Mouse (Mus musculus) limb, embryonic 13.5 days (tissue): ENCODE data around the gene Atxn7l3. TPM values are rescaled to one million over a fixed set of nuclear protein-coding genes. Genes with fewer than 3 reads are reported as not detected.
A peak's percentile ranks its signal among the peaks of the same experiment; 100 is the strongest.
"Not testable (repeated sequence)": the region's sequence is repeated elsewhere in the genome, so short reads cannot be mapped to it uniquely, and the experiment has no call there.

Experiments
- ATAC-seq: fragments of 200-750 bp; cut with Nextera tagmentation; 2 replicates; pipeline ENCODE4 v1.8.0; 2017; ENCODE audit warnings: low read depth, moderate number of reproducible peaks, moderate TSS enrichment; ENCODE audit not compliant: low FRiP score
- H3K27ac ChIP-seq: fragments of 300-500 bp; sonication (generic); 2 replicates; pipeline ENCODE4 v1.5.1; 2015; ENCODE audit warnings: inconsistent platforms, mild to moderate bottlenecking, moderate library complexity
- H3K27me3 ChIP-seq: fragments of 300-500 bp; sonication (generic); 2 replicates; pipeline ENCODE4 v1.6.1; 2015; ENCODE audit warnings: mild to moderate bottlenecking, inconsistent platforms
- H3K36me3 ChIP-seq: fragments of 300-500 bp; sonication (generic); 2 replicates; pipeline ENCODE4 v1.6.1; 2015; ENCODE audit warnings: inconsistent platforms, mild to moderate bottlenecking, moderate library complexity
- H3K4me1 ChIP-seq: fragments of 300-500 bp; sonication (generic); 2 replicates; pipeline ENCODE4 v1.6.1; 2015; ENCODE audit warnings: inconsistent platforms
- H3K4me2 ChIP-seq: fragments of 300-500 bp; sonication (generic); replicated peaks from 2 replicates; pipeline ENCODE4 v1.6.1; 2015; ENCODE audit warnings: inconsistent platforms, mild to moderate bottlenecking, moderate library complexity
- H3K4me3 ChIP-seq: fragments of 300-500 bp; sonication (generic); 2 replicates; pipeline ENCODE4 v1.5.1; 2015; ENCODE audit warnings: moderate library complexity, mild to moderate bottlenecking, inconsistent platforms
- H3K9ac ChIP-seq: fragments of 300-500 bp; sonication (generic); 2 replicates; pipeline ENCODE4 v1.6.1; 2015; ENCODE audit warnings: mild to moderate bottlenecking, inconsistent platforms
- H3K9me3 ChIP-seq: fragments of 300-500 bp; sonication (generic); 2 replicates; pipeline ENCODE4 v1.6.1; 2016; ENCODE audit warnings: inconsistent platforms
- WGBS: fragments of 180-500 bp; shearing (Covaris S2); methylation state at CpG from one replicate; pipeline ENCODE4 v1.1.7; 2015; 5-methylcytosine and 5-hydroxymethylcytosine counted together
- polyA plus RNA-seq: library from polyadenylated mRNA; unstranded; fragments of >200 nt; fragmentation: Nextera tagmentation; extraction: Ambion mirVana; gene quantifications from 2 replicates; pipeline ENCODE4 v1.2.1, GENCODE M21; 2015

The Atxn7l3 gene
- polyA plus RNA-seq, 1 experiment from 2014 or later = 21.4 TPM

- no peaks in the 10 kb centered on the region for H3K9me3 ChIP-seq
- no peak overlapping the region for H3K4me2 ChIP-seq
- peak overlapping the region; percentile 22; the same call in 1 of the 2 replicates for H3K27ac ChIP-seq
- H3K4me3 ChIP-seq = no peak overlapping the region
- no peaks in the 10 kb centered on the region for H3K27me3 ChIP-seq
- no peak for ATAC-seq
- no peak overlapping the region for H3K9ac ChIP-seq
- H3K4me1 ChIP-seq = peaks cover 19% of the 10 kb centered on the region
- WGBS = 81% methylated on average over 2 of the region's 2 CpGs
- H3K36me3 ChIP-seq = peaks cover 66% of the 10 kb centered on the region
Measured at GRCm38 (mm10) chr11:102288913-102289312, 7.5 kb downstream of the Atxn7l3 start.

- WGBS = 91% methylated on average over 8 of the region's 8 CpGs
- no peak for ATAC-seq
- Histone ChIP-seq H3K36me3 (peaks cover 59% of the 10 kb centered on the region), H3K4me3 (no peak overlapping the region), H3K27ac (peak overlapping the region; percentile 22; the same call in 1 of the 2 replicates), H3K4me1 (peaks cover 16% of the 10 kb centered on the region), H3K9ac (no peak overlapping the region), H3K4me2 (no peak overlapping the region), H3K27me3 (no peaks in the 10 kb centered on the region), H3K9me3 (no peaks in the 10 kb centered on the region)
Measured at GRCm38 (mm10) chr11:102288027-102288804, 8.2 kb downstream of the Atxn7l3 start.

GRCm38 (mm10) chr11:102287485-102287884 lies 8.9 kb downstream of the Atxn7l3 start:
- peaks cover 51% of the 10 kb centered on the region for H3K36me3 ChIP-seq
- ATAC-seq = no peak
- no peak overlapping the region for H3K4me2 ChIP-seq
- H3K9me3 ChIP-seq = no peaks in the 10 kb centered on the region
- no peak overlapping the region for H3K9ac ChIP-seq
- no peaks in the 10 kb centered on the region for H3K27me3 ChIP-seq
- 86% methylated on average over 8 of the region's 8 CpGs for WGBS
- H3K4me3 ChIP-seq = no peak overlapping the region
- peaks cover 16% of the 10 kb centered on the region for H3K4me1 ChIP-seq
- no peak overlapping the region for H3K27ac ChIP-seq

- H3K27ac ChIP-seq = peak overlapping the region; percentile 67
- WGBS = 3% methylated on average over 31 of the region's 31 CpGs
- H3K4me3 ChIP-seq = peak overlapping the region; percentile 81
- peak overlapping the region; percentile 90 for H3K9ac ChIP-seq
- ATAC-seq = peak; percentile 73
- no peaks in the 10 kb centered on the region for H3K9me3 ChIP-seq
- peak overlapping the region; percentile 86 for H3K4me2 ChIP-seq
- no peaks in the 10 kb centered on the region for H3K27me3 ChIP-seq
- H3K36me3 ChIP-seq = peaks cover 29% of the 10 kb centered on the region
- H3K4me1 ChIP-seq = peaks cover 16% of the 10 kb centered on the region
Measured at GRCm38 (mm10) chr11:102285095-102285834, 11.2 kb downstream of the Atxn7l3 start.

- no peaks in the 10 kb centered on the region for H3K27me3 ChIP-seq
- ATAC-seq = peak; percentile 93
- H3K4me3 ChIP-seq = peak within 1 kb of the TSS; percentile 81
- peaks cover 23% of the 10 kb centered on the region for H3K36me3 ChIP-seq
- H3K4me1 ChIP-seq = peaks cover 15% of the 10 kb centered on the region
- no peaks in the 10 kb centered on the region for H3K9me3 ChIP-seq
- under 1% methylated on average over 32 of the region's 32 CpGs for WGBS
- H3K9ac ChIP-seq = peak within 1 kb of the TSS; percentile 90
- H3K27ac ChIP-seq = peak within 1 kb of the TSS; percentile 79
- peak within 1 kb of the TSS; percentile 86 for H3K4me2 ChIP-seq
Measured at GRCm38 (mm10) chr11:102284501-102285094, 11.8 kb downstream of the Atxn7l3 start, which contains the start of gene Tmub2. Gene Tmub2, plus strand, starts transcription at chr11:102284931.

- Histone ChIP-seq H3K9me3 (no peaks in the 10 kb centered on the region), H3K9ac (no peak overlapping the region), H3K4me2 (peak overlapping the region; percentile 86), H3K27me3 (no peaks in the 10 kb centered on the region), H3K27ac (peak overlapping the region; percentile 79; the same call in 1 of the 2 replicates), H3K4me1 (peaks cover 13% of the 10 kb centered on the region), H3K4me3 (peak overlapping the region; percentile 81), H3K36me3 (peaks cover 19% of the 10 kb centered on the region)
- WGBS = 84% methylated on average over 6 of the region's 6 CpGs
- no peak for ATAC-seq
Measured at GRCm38 (mm10) chr11:102283922-102284321, 12.5 kb downstream of the Atxn7l3 start.

- not testable (repeated sequence) for H3K27ac ChIP-seq, H3K4me3 ChIP-seq, ATAC-seq, H3K9ac ChIP-seq, H3K9me3 ChIP-seq, H3K27me3 ChIP-seq, H3K4me2 ChIP-seq, H3K36me3 ChIP-seq
- H3K4me1 ChIP-seq = peaks cover 18% of the 10 kb centered on the region
- 73% methylated on average over 6 of the region's 6 CpGs for WGBS
Measured at GRCm38 (mm10) chr11:102280267-102280666, 16.2 kb downstream of the Atxn7l3 start.

GRCm38 (mm10) chr11:102279595-102279994 lies 16.8 kb downstream of the Atxn7l3 start:
- H3K9ac ChIP-seq = no peak overlapping the region
- no peak overlapping the region for H3K4me3 ChIP-seq
- no peak overlapping the region for H3K4me2 ChIP-seq
- peaks cover 18% of the 10 kb centered on the region for H3K4me1 ChIP-seq
- H3K9me3 ChIP-seq = no peaks in the 10 kb centered on the region
- H3K27me3 ChIP-seq = peaks cover 8% of the 10 kb centered on the region
- H3K36me3 ChIP-seq = no peaks in the 10 kb centered on the region
- H3K27ac ChIP-seq = no peak overlapping the region
- WGBS = 89% methylated on average over 3 of the region's 3 CpGs
- no peak for ATAC-seq

- Histone ChIP-seq H3K4me2 (peak overlapping the region; percentile 87; the same call in 1 of the 2 replicates), H3K4me1 (peaks cover 18% of the 10 kb centered on the region), H3K9ac (no peak overlapping the region), H3K4me3 (no peak overlapping the region), H3K27me3 (peaks cover 8% of the 10 kb centered on the region), H3K27ac (no peak overlapping the region), H3K9me3 (no peaks in the 10 kb centered on the region), H3K36me3 (no peaks in the 10 kb centered on the region)
- ATAC-seq = no peak
- WGBS = 79% methylated on average over 7 of the region's 12 CpGs
Measured at GRCm38 (mm10) chr11:102277754-102278153, 18.7 kb downstream of the Atxn7l3 start.

GRCm38 (mm10) chr11:102276411-102276915 lies 20.0 kb downstream of the Atxn7l3 start:
- 2% methylated on average over 33 of the region's 33 CpGs for WGBS
- H3K27ac ChIP-seq = 0 out of 2 replicates have a peak overlapping the region, but pooled peaks have one; percentile 33

GRCm38 (mm10) chr11:102268520-102269244 lies 27.7 kb downstream of the Atxn7l3 start, which contains the start of gene Asb16:
Gene Asb16, plus strand, starts transcription at chr11:102268743.
- ATAC-seq = no peak
- H3K27me3 ChIP-seq = no peaks in the 10 kb centered on the region
- no peaks in the 10 kb centered on the region for H3K9me3 ChIP-seq
- peaks cover 13% of the 10 kb centered on the region; the same call in 1 of the 2 replicates for H3K36me3 ChIP-seq
- 0 out of 2 replicates have a peak within 1 kb of the TSS, but pooled peaks have one; percentile 34 for H3K4me2 ChIP-seq
- no peak within 1 kb of the TSS for H3K27ac ChIP-seq
- no peak within 1 kb of the TSS for H3K9ac ChIP-seq
- H3K4me1 ChIP-seq = peaks cover 11% of the 10 kb centered on the region
- 86% methylated on average over 12 of the region's 12 CpGs for WGBS
- H3K4me3 ChIP-seq = no peak within 1 kb of the TSS

More at GRCm38 (mm10) chr11:102276411-102276915, 20.0 kb downstream of the Atxn7l3 start:
- peaks cover 18% of the 10 kb centered on the region for H3K4me1 ChIP-seq
- H3K9ac ChIP-seq = peak overlapping the region; percentile 76
- H3K27me3 ChIP-seq = peaks cover 8% of the 10 kb centered on the region
- no peaks in the 10 kb centered on the region for H3K36me3 ChIP-seq
- peak overlapping the region; percentile 50 for H3K4me3 ChIP-seq
- no peaks in the 10 kb centered on the region for H3K9me3 ChIP-seq
- ATAC-seq = peak; percentile 75
- peak overlapping the region; percentile 87 for H3K4me2 ChIP-seq
